Mouse (Mus musculus): Measurements from ENCODE around the gene Sftpd. TPM values are rescaled to one million over a fixed set of nuclear protein-coding genes. Genes with fewer than 3 reads are reported as not detected.

Gene Sftpd
- total RNA-seq, 4 experiments from 2014 or later = not detected

Other genes with a start within 250 kb of the Sftpd start
- 10 to 100 TPM; 33.0 to 45.1 (median 38.3) TPM for gene Tspan14, start 218.3 kb downstream of the Sftpd start, total RNA-seq (2022)
- gene Fam213a, start 171.4 kb downstream of the Sftpd start, total RNA-seq (2022) = 100 to 1,000 TPM; 135 to 159 (median 145) TPM
- gene Dydc2, start 115.9 kb downstream of the Sftpd start, total RNA-seq (2022) = 1 to 10 TPM in 2 of 4 experiments, under 1 TPM in 2; 0.84 to 1.8 (median 1.1) TPM
- not detected for gene Dydc1, start 112.2 kb downstream of the Sftpd start, total RNA-seq (2022)
- gene Mat1a, start 80.1 kb downstream of the Sftpd start, total RNA-seq (2022) = under 1 TPM in 1 of 4 experiments, not detected in 3; 0.12 TPM
- gene Sftpa1, start 53.4 kb downstream of the Sftpd start, total RNA-seq (2022) = not detected
- not detected for gene Mbl1, start 33.7 kb downstream of the Sftpd start, total RNA-seq (2022)
- not detected for gene Gm2832, start 93.7 kb upstream of the Sftpd start, total RNA-seq (2022)
- gene Gm5798, start 163.5 kb upstream of the Sftpd start, total RNA-seq (2022) = not detected
- not detected for gene Gm7945, start 201.2 kb upstream of the Sftpd start, total RNA-seq (2022)
- not detected for gene Gm6482, start 223.1 kb upstream of the Sftpd start, total RNA-seq (2022)

Data from layer of hippocampus, adult 8-10 months (tissue).